Mouse (Mus musculus) C2C12 (cell line): ENCODE measurements around the gene Zbtb18.

Experiments
- CTCF ChIP-seq: IDR thresholded peaks from one replicate; pipeline ENCODE4 v1.5.1; 2011; ENCODE audit not compliant: control insufficient read depth, insufficient read depth, insufficient read length
- FOSL1 ChIP-seq: IDR thresholded peaks from one replicate; pipeline ENCODE4 v1.8.0; 2011; ENCODE audit warnings: mild to moderate bottlenecking, low read length; ENCODE audit not compliant: poor library complexity, insufficient read depth, severe bottlenecking
- MAX ChIP-seq: IDR thresholded peaks from one replicate; pipeline ENCODE4 v1.6.1; 2011; ENCODE audit warnings: mild to moderate bottlenecking, control low read depth
- MYOD1 ChIP-seq: IDR thresholded peaks from one replicate; pipeline ENCODE4 v1.6.1; 2011; ENCODE audit warnings: low read depth; ENCODE audit not compliant: control insufficient read depth, insufficient read length
- MYOG ChIP-seq: IDR thresholded peaks from one replicate; pipeline ENCODE4 v1.6.1; 2011; ENCODE audit not compliant: control insufficient read depth, insufficient read length; ENCODE audit errors: extremely low read depth
- USF1 ChIP-seq: IDR thresholded peaks from one replicate; pipeline ENCODE4 v1.6.1; 2011; ENCODE audit warnings: low read depth, mild to moderate bottlenecking, control low read depth, moderate library complexity

DNA sequence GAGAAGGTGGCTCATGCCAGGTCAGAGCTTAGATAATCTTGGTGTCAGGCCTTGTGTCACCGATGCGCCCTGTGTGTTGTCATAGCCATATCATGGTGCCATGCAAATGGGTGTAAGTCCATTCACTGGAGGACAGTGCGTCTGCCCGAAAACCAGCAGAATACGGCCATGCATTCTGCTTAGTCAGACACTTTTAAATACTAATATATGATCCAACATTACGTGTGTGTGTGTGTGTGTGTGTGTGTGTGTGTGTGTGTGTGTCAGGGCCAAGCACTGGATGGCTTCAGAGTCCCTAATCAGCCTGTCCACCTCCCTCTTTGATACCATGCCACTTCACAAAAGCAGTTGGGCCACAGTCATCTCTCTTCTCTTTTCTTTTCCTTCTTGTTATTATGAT lies 15.8 kb downstream of the Zbtb18 start:
- TF ChIP-seq CTCF = no peak
- TF ChIP-seq FOSL1 = no peak
- no peak for TF ChIP-seq USF1
- no peak for TF ChIP-seq MYOG
- no peak for TF ChIP-seq MYOD1
- TF ChIP-seq MAX = no peak
